8 mouse cellular contexts compared by ENCODE assay signal in genomic region chr3:34019540-34020381, GRCm38 (mm10). TPM values are rescaled to one million over a fixed set of nuclear protein-coding genes. Genes with fewer than 3 reads are reported as not detected.
DNase-seq lines count a peak whose midpoint lies in the region; ATAC-seq and TF ChIP-seq lines count a peak whose summit lies in the region.

TSS of gene Fxr1 (plus strand) at chr3:34019943.

- peak within 1 kb of the TSS; percentile 91 for H3K9ac ChIP-seq in forebrain, embryonic 15.5 days (replicated peaks)
- peak within 1 kb of the TSS; percentile 100 for H3K9ac ChIP-seq in liver, embryonic 16.5 days (ENCODE audit: low read depth, low read length)
- peak within 1 kb of the TSS; percentile 99 for H3K9ac ChIP-seq in neural tube, embryonic 12.5 days
- H3K9ac ChIP-seq in stomach, postnatal 0 days (ENCODE audit: low read length): peak within 1 kb of the TSS; percentile 95

- no peaks in the 10 kb centered on the region for H3K27me3 ChIP-seq in forebrain, embryonic 15.5 days
- H3K27me3 ChIP-seq in liver, embryonic 16.5 days (ENCODE audit: control insufficient read depth, insufficient read depth, low read depth, low read length): no peaks in the 10 kb centered on the region
- no peaks in the 10 kb centered on the region for H3K27me3 ChIP-seq in neural tube, embryonic 12.5 days (replicated peaks)
- no peaks in the 10 kb centered on the region for H3K27me3 ChIP-seq in stomach, postnatal 0 days (ENCODE audit: control insufficient read depth, insufficient read depth, low read length)

- no peaks in the 10 kb centered on the region for H3K9me3 ChIP-seq in forebrain, embryonic 15.5 days
- no peaks in the 10 kb centered on the region for H3K9me3 ChIP-seq in liver, embryonic 16.5 days (replicated peaks; ENCODE audit: control insufficient read depth, low read length)
- no peaks in the 10 kb centered on the region for H3K9me3 ChIP-seq in neural tube, embryonic 12.5 days
- H3K9me3 ChIP-seq in stomach, postnatal 0 days (ENCODE audit: control insufficient read depth, low read length): no peaks in the 10 kb centered on the region

- no peak; the same call in 1 of the 2 replicates for TF ChIP-seq CTCF in stomach, postnatal 0 days (IDR thresholded peaks at IDR 0.05; ENCODE audit: low read depth)

- intact Hi-C loops in heart, postnatal 14 days (cut with DNase I): loop anchor here (1.0 to 10.0 kb wide), 2 partner anchors 30 to 55 kb away; no protein-coding TSS in a partner anchor

- peak; percentile 98 for ATAC-seq in forebrain, embryonic 15.5 days (replicated peaks)
- peak; percentile 99 for ATAC-seq in liver, embryonic 16.5 days (ENCODE audit: low read depth)
- peak; percentile 96 for ATAC-seq in neural tube, embryonic 12.5 days (ENCODE audit: low FRiP score, low read depth)
- peak; percentile 99 for ATAC-seq in stomach, postnatal 0 days (ENCODE audit: low FRiP score, low TSS enrichment)

- under 1% methylated on average over 88 of the region's 97 CpGs for WGBS in forebrain, embryonic 15.5 days
- 1% methylated on average over 81 of the region's 97 CpGs for WGBS in large intestine, adult 2 months
- under 1% methylated on average over 77 of the region's 97 CpGs for WGBS in liver, embryonic 16.5 days (ENCODE audit: insufficient replicate concordance)
- whole genome bisulfite sequencing in neural tube, embryonic 12.5 days: under 1% methylated on average over 83 of the region's 97 CpGs
- WGBS in stomach, postnatal 0 days: under 1% methylated on average over 55 of the region's 97 CpGs

- no peaks in the 10 kb centered on the region for H3K36me3 ChIP-seq in forebrain, embryonic 15.5 days
- H3K36me3 ChIP-seq in liver, embryonic 16.5 days (ENCODE audit: control insufficient read depth, insufficient read depth): no peaks in the 10 kb centered on the region
- no peaks in the 10 kb centered on the region for H3K36me3 ChIP-seq in neural tube, embryonic 12.5 days
- no peaks in the 10 kb centered on the region for H3K36me3 ChIP-seq in stomach, postnatal 0 days (ENCODE audit: control insufficient read depth, insufficient read depth, low read length)

- H3K4me1 ChIP-seq in forebrain, embryonic 15.5 days: peaks cover 29% of the 10 kb centered on the region
- H3K4me1 ChIP-seq in liver, embryonic 16.5 days (ENCODE audit: control insufficient read depth, low read depth, low read length): peaks cover 16% of the 10 kb centered on the region
- H3K4me1 ChIP-seq in neural tube, embryonic 12.5 days: peaks cover 9% of the 10 kb centered on the region
- H3K4me1 ChIP-seq in stomach, postnatal 0 days (replicated peaks; ENCODE audit: control insufficient read depth, insufficient read depth): 0 out of 2 replicates have a peak, but pooled peaks cover 4% of the 10 kb centered on the region

- DNase-seq in ES-CJ7 (ENCODE audit: low read depth, low spot score): peak; percentile 78
- peak; percentile 85 for DNase-seq in cerebellum, adult 11-12 months
- DNase-seq in heart, postnatal 14 days: peak; percentile 89 to 94
- DNase-seq in large intestine, adult 2 months (ENCODE audit: low read depth, low spot score): peak; percentile 50
- peak; percentile 91 for DNase-seq in stomach, postnatal 0 days (ENCODE audit: low spot score)

- H3K27ac ChIP-seq in forebrain, embryonic 15.5 days (replicated peaks): peak within 1 kb of the TSS; percentile 87
- peak within 1 kb of the TSS; percentile 93 for H3K27ac ChIP-seq in liver, embryonic 16.5 days (ENCODE audit: low read length)
- H3K27ac ChIP-seq in neural tube, embryonic 12.5 days: peak within 1 kb of the TSS; percentile 95
- H3K27ac ChIP-seq in stomach, postnatal 0 days (replicated peaks): peak within 1 kb of the TSS; percentile 92

- H3K4me2 ChIP-seq in forebrain, embryonic 15.5 days (replicated peaks): peak within 1 kb of the TSS; percentile 69
- peak within 1 kb of the TSS; percentile 80 for H3K4me2 ChIP-seq in liver, embryonic 16.5 days (ENCODE audit: low read depth, low read length)
- H3K4me2 ChIP-seq in neural tube, embryonic 12.5 days (replicated peaks): peak within 1 kb of the TSS; percentile 75
- H3K4me2 ChIP-seq in stomach, postnatal 0 days (replicated peaks; ENCODE audit: low read depth): peak within 1 kb of the TSS; percentile 89

- no peak for TF ChIP-seq EP300 in stomach, postnatal 0 days (optimal IDR thresholded peaks at IDR 0.05)

- peak within 1 kb of the TSS; percentile 96 for H3K4me3 ChIP-seq in forebrain, embryonic 15.5 days
- H3K4me3 ChIP-seq in liver, embryonic 16.5 days (ENCODE audit: low read depth, low read length): peak within 1 kb of the TSS; percentile 83
- H3K4me3 ChIP-seq in neural tube, embryonic 12.5 days: peak within 1 kb of the TSS; percentile 99
- H3K4me3 ChIP-seq in stomach, postnatal 0 days (ENCODE audit: low read depth, low read length): peak within 1 kb of the TSS; percentile 97

RNA-seq across cellular contexts. Expression of gene Fxr1, which starts in this region (rescaled TPM):
- 44.2 and 46.0 TPM in 2 replicates for polyA plus RNA-seq in forebrain, embryonic 15.5 days (2015; fragmentation: Nextera tagmentation; extraction: Ambion mirVana)
- total RNA-seq in heart, postnatal 14 days (2021): 100 to 1,000 TPM; 158 to 160 TPM
- polyA plus RNA-seq in large intestine, adult 2 months (2012; rRNA removed): 7.3 and 8.4 TPM in 2 replicates
- polyA plus RNA-seq in liver, embryonic 16.5 days (2015; fragmentation: Nextera tagmentation; extraction: Ambion mirVana): 21.0 and 23.6 TPM in 2 replicates
- polyA plus RNA-seq in neural tube, embryonic 12.5 days (2016; fragmentation: Nextera tagmentation; extraction: Ambion mirVana): 56.0 and 56.1 TPM in 2 replicates
- 19.0 and 19.6 TPM in 2 replicates for polyA plus RNA-seq in stomach, postnatal 0 days (2015; fragmentation: Nextera tagmentation; extraction: Ambion mirVana)

Comparison
In these comparisons a context has a peak if more than half of its experiments do, and no peak if none do; other contexts are left out.
1. Peak in every context shown above with its lines: DNase-seq, ATAC-seq, H3K4me3 ChIP-seq and H3K27ac ChIP-seq.